Comparison of ENCODE assay signal across 8 mouse cellular contexts in genomic region chr11:69124498-69124847, GRCm38 (mm10). TPM values are rescaled to one million over a fixed set of nuclear protein-coding genes. Genes with fewer than 3 reads are reported as not detected.
A peak's percentile ranks its signal among the peaks of the same experiment; 100 is the strongest.
DNase-seq lines count a peak whose midpoint lies in the region; ATAC-seq and TF ChIP-seq lines count a peak whose summit lies in the region.

No protein-coding gene starts in this region.

- TF ChIP-seq RAD21 in MEL (IDR thresholded peaks at IDR 0.05; ENCODE audit: low read depth, low read length) = no peak

- under 1% methylated on average over 3 of the region's 3 CpGs for WGBS in heart, embryonic 16.5 days
- 0% methylated on average over 3 of the region's 3 CpGs for WGBS in lung, embryonic 14.5 days

- peak overlapping the region; percentile 83 for H3K4me2 ChIP-seq in heart, embryonic 16.5 days (ENCODE audit: low read depth, low read length)
- H3K4me2 ChIP-seq in lung, embryonic 14.5 days = peak overlapping the region; percentile 93

- TF ChIP-seq CTCF in MEL (IDR thresholded peaks at IDR 0.05 in 2 of 3, conservative IDR thresholded peaks at IDR 0.05 in 1 of 3; ENCODE audit: control insufficient read depth in 1 of 3, insufficient read depth in 1 of 3, low read depth in 2 of 3, low read length in 3 of 3, poor library complexity in 1 of 3, severe bottlenecking in 1 of 3) = no peak
- TF ChIP-seq CTCF in lung, embryonic 14.5 days (IDR thresholded peaks at IDR 0.05; ENCODE audit: low read depth) = no peak

- no peak for TF ChIP-seq EP300 in MEL (IDR thresholded peaks at IDR 0.05; ENCODE audit: low read depth in 1 of 2, low read length in 2 of 2)

- peak overlapping the region in 1 of 2 experiments; percentile 5; a peak in 2 of 4 replicates for H3K4me3 ChIP-seq in MEL (ENCODE audit: control insufficient read depth in 1 of 2, insufficient read depth in 1 of 2, low read depth in 2 of 2, low read length in 2 of 2)
- peak overlapping the region; percentile 72 for H3K4me3 ChIP-seq in heart, embryonic 16.5 days (ENCODE audit: low read length)
- H3K4me3 ChIP-seq in lung, embryonic 14.5 days (ENCODE audit: low read depth, low read length) = peak overlapping the region; percentile 74

- H3K79me2 ChIP-seq in MEL (ENCODE audit: control insufficient read depth, insufficient read depth, low read length, poor library complexity) = no peaks in the 10 kb centered on the region

- H3K9me3 ChIP-seq in MEL (replicated peaks; ENCODE audit: insufficient read depth, low read length) = no peaks in the 10 kb centered on the region
- H3K9me3 ChIP-seq in heart, embryonic 16.5 days (replicated peaks; ENCODE audit: control insufficient read depth, low read length) = no peaks in the 10 kb centered on the region
- no peaks in the 10 kb centered on the region for H3K9me3 ChIP-seq in lung, embryonic 14.5 days (ENCODE audit: low read depth, low read length)

- no peak overlapping the region for H3K9ac ChIP-seq in MEL (ENCODE audit: control insufficient read depth, low read depth, low read length, poor library complexity, severe bottlenecking)
- H3K9ac ChIP-seq in heart, embryonic 16.5 days (ENCODE audit: low read length) = no peak overlapping the region
- no peak overlapping the region for H3K9ac ChIP-seq in lung, embryonic 14.5 days

- H3K27me3 ChIP-seq in MEL (ENCODE audit: control insufficient read depth in 1 of 2, insufficient read depth in 2 of 2, low read length in 2 of 2) = no peaks in the 10 kb centered on the region
- no peaks in the 10 kb centered on the region for H3K27me3 ChIP-seq in heart, embryonic 16.5 days (ENCODE audit: control insufficient read depth, insufficient read depth, low read length)
- H3K27me3 ChIP-seq in lung, embryonic 14.5 days (ENCODE audit: insufficient read depth, low read length) = no peaks in the 10 kb centered on the region

- TF ChIP-seq POLR2A in MEL (IDR thresholded peaks at IDR 0.05; ENCODE audit: control insufficient read depth in 1 of 2, insufficient read depth in 1 of 2, low read depth in 1 of 2, low read length in 2 of 2, poor library complexity in 1 of 2) = no peak

- H3K36me3 ChIP-seq in MEL (ENCODE audit: control insufficient read depth in 1 of 2, insufficient read depth in 2 of 2, low read length in 2 of 2) = 0 out of 4 replicates have a peak, but pooled peaks cover 0 to 2% of the 10 kb centered on the region in 2 experiments
- no peaks in the 10 kb centered on the region for H3K36me3 ChIP-seq in heart, embryonic 16.5 days (ENCODE audit: control insufficient read depth, insufficient read depth)
- H3K36me3 ChIP-seq in lung, embryonic 14.5 days (ENCODE audit: insufficient read depth) = no peaks in the 10 kb centered on the region

- no peak; the same call in 1 of the 2 replicates for ATAC-seq in heart, embryonic 16.5 days (replicated peaks; ENCODE audit: extremely low read depth, insufficient read depth, low FRiP score)
- peak; percentile 51 for ATAC-seq in lung, embryonic 14.5 days (ENCODE audit: insufficient read depth)

- H3K4me1 ChIP-seq in MEL (ENCODE audit: control insufficient read depth in 1 of 2, insufficient read depth in 2 of 2, low read length in 2 of 2) = peaks cover 0 to 10% of the 10 kb centered on the region in 2 experiments; a peak in 2 of 4 replicates
- peaks cover 29% of the 10 kb centered on the region for H3K4me1 ChIP-seq in heart, embryonic 16.5 days (ENCODE audit: control insufficient read depth, insufficient read depth, low read length)
- peaks cover 13% of the 10 kb centered on the region for H3K4me1 ChIP-seq in lung, embryonic 14.5 days (ENCODE audit: insufficient read depth)

- H3K27ac ChIP-seq in MEL (ENCODE audit: control insufficient read depth, low read depth, low read length) = no peak overlapping the region
- H3K27ac ChIP-seq in heart, embryonic 16.5 days (ENCODE audit: low read length) = no peak overlapping the region
- no peak overlapping the region for H3K27ac ChIP-seq in lung, embryonic 14.5 days (ENCODE audit: low read depth)

- peak; percentile 89 for DNase-seq in 3T3-L1 (ENCODE audit: low read depth, low spot score)
- no peak for DNase-seq in MEL (ENCODE audit: low read depth, low spot score)
- DNase-seq in embryo, embryonic 10 days (ENCODE audit: low spot score) = peak; percentile 79
- peak; percentile 75 for DNase-seq in kidney, postnatal 14 days
- peak; percentile 95 for DNase-seq in lung, embryonic 14.5 days
- peak; percentile 94 for DNase-seq in retina, embryonic 14.5 days (ENCODE audit: low spot score)
- no peak for DNase-seq in urinary bladder, adult 2 months (ENCODE audit: low spot score)

TF ChIP-seq in MEL, 35 proteins besides CTCF, POLR2A, EP300 and RAD21:
- TF ChIP-seq CHD2 (IDR thresholded peaks at IDR 0.05; ENCODE audit: low read length) = no peak
- 0 out of 2 replicates have a peak, but pooled peaks have one; percentile 34 for TF ChIP-seq KAT2A (conservative IDR thresholded peaks at IDR 0.05; ENCODE audit: low read depth, low read length)
- TF ChIP-seq ELF1 (IDR thresholded peaks at IDR 0.05; ENCODE audit: low read depth, low read length) = peak; percentile 53; the same call in 1 of the 2 replicates
- 0 out of 2 replicates have a peak, but pooled peaks have one; percentile 82 for TF ChIP-seq TBP (IDR thresholded peaks at IDR 0.05; ENCODE audit: low read depth, low read length)
- peak; percentile 89 for TF ChIP-seq MAFK (IDR thresholded peaks at IDR 0.05; ENCODE audit: borderline replicate concordance, low read depth, low read length)
TF ChIP-seq in MEL: peak in this region for 4.

RNA-seq across cellular contexts. Expression of gene Aloxe3, which starts 1.2 kb away (rescaled TPM):
- not detected in 2 replicates for total RNA-seq in MEL (2012; rRNA removed)
- under 1 TPM in 1 of 2 experiments, not detected in 1; 0.13 TPM for polyA plus RNA-seq in MEL (2012; ENCODE audit: insufficient read depth in 1 of 2, insufficient read length in 2 of 2, low read depth in 1 of 2, low replicate concordance in 2 of 2, missing spikeins in 1 of 2)
- polyA plus RNA-seq in heart, embryonic 16.5 days (2015; fragmentation: Nextera tagmentation; extraction: Ambion mirVana) = 0.08 and 0.26 TPM in 2 replicates
- polyA plus RNA-seq in lung, embryonic 14.5 days (2014; fragmentation: Nextera tagmentation; extraction: Ambion mirVana) = 0.09 and 0.17 TPM in 2 replicates
- 4.2 and 5.4 TPM in 2 replicates for polyA plus RNA-seq in urinary bladder, adult 2 months (2012; rRNA removed)

RNA-seq across cellular contexts. Expression of gene 9130213A22Rik, which starts 2.1 kb away (rescaled TPM):
- total RNA-seq in MEL (2012; rRNA removed) = 0.08 TPM in 1 of 2 replicates, not detected in the other
- polyA plus RNA-seq in MEL (2012; ENCODE audit: insufficient read depth in 1 of 2, insufficient read length in 2 of 2, low read depth in 1 of 2, low replicate concordance in 2 of 2, missing spikeins in 1 of 2) = under 1 TPM in 1 of 2 experiments, not detected in 1; 0.26 TPM
- 0.41 and 0.72 TPM in 2 replicates for polyA plus RNA-seq in heart, embryonic 16.5 days (2015; fragmentation: Nextera tagmentation; extraction: Ambion mirVana)
- polyA plus RNA-seq in lung, embryonic 14.5 days (2014; fragmentation: Nextera tagmentation; extraction: Ambion mirVana) = 0.19 and 0.41 TPM in 2 replicates
- polyA plus RNA-seq in urinary bladder, adult 2 months (2012; rRNA removed) = 0.74 and 0.78 TPM in 2 replicates

RNA-seq across cellular contexts. Expression of gene Hes7, which starts 4.3 kb away (rescaled TPM):
- total RNA-seq in MEL (2012; rRNA removed) = 0.08 TPM in 1 of 2 replicates, not detected in the other
- polyA plus RNA-seq in MEL (2012; ENCODE audit: insufficient read depth in 1 of 2, insufficient read length in 2 of 2, low read depth in 1 of 2, low replicate concordance in 2 of 2, missing spikeins in 1 of 2) = 1 to 10 TPM in 1 of 2 experiments, not detected in 1; 1.4 TPM
- 0.50 TPM in 2 replicates for polyA plus RNA-seq in heart, embryonic 16.5 days (2015; fragmentation: Nextera tagmentation; extraction: Ambion mirVana)
- 0.57 and 0.68 TPM in 2 replicates for polyA plus RNA-seq in lung, embryonic 14.5 days (2014; fragmentation: Nextera tagmentation; extraction: Ambion mirVana)
- polyA plus RNA-seq in urinary bladder, adult 2 months (2012; rRNA removed) = 0.24 and 0.37 TPM in 2 replicates

RNA-seq across cellular contexts. Expression of gene Per1, which starts 29.5 kb away (rescaled TPM):
- total RNA-seq in MEL (2012; rRNA removed) = 4.5 and 5.6 TPM in 2 replicates
- 10 to 100 TPM in 1 of 2 experiments, not detected in 1; 34.9 TPM for polyA plus RNA-seq in MEL (2012; ENCODE audit: insufficient read depth in 1 of 2, insufficient read length in 2 of 2, low read depth in 1 of 2, low replicate concordance in 2 of 2, missing spikeins in 1 of 2)
- polyA plus RNA-seq in heart, embryonic 16.5 days (2015; fragmentation: Nextera tagmentation; extraction: Ambion mirVana) = 19.6 and 21.9 TPM in 2 replicates
- 15.4 and 23.7 TPM in 2 replicates for polyA plus RNA-seq in lung, embryonic 14.5 days (2014; fragmentation: Nextera tagmentation; extraction: Ambion mirVana)
- 26.8 and 28.5 TPM in 2 replicates for polyA plus RNA-seq in urinary bladder, adult 2 months (2012; rRNA removed)

RNA-seq across cellular contexts. Expression of gene Alox12b, which starts 32.3 kb away (rescaled TPM):
- not detected in 2 replicates for total RNA-seq in MEL (2012; rRNA removed)
- polyA plus RNA-seq in MEL (2012; ENCODE audit: insufficient read depth in 1 of 2, insufficient read length in 2 of 2, low read depth in 1 of 2, low replicate concordance in 2 of 2, missing spikeins in 1 of 2) = not detected
- polyA plus RNA-seq in heart, embryonic 16.5 days (2015; fragmentation: Nextera tagmentation; extraction: Ambion mirVana) = not detected in 2 replicates
- not detected in 2 replicates for polyA plus RNA-seq in lung, embryonic 14.5 days (2014; fragmentation: Nextera tagmentation; extraction: Ambion mirVana)
- 0.03 TPM in 1 of 2 replicates, not detected in the other for polyA plus RNA-seq in urinary bladder, adult 2 months (2012; rRNA removed)

Comparison
In these comparisons a context has a peak if more than half of its experiments do, and no peak if none do; other contexts are left out.
1. DNase-seq: peak in 3T3-L1 (single experiment), embryo, embryonic 10 days (single experiment), kidney, postnatal 14 days (single experiment), lung, embryonic 14.5 days (single experiment) and retina, embryonic 14.5 days (single experiment); none in MEL (single experiment) and urinary bladder, adult 2 months (single experiment).